Mouse (Mus musculus) bone marrow macrophage, adult 2 months (primary cell): ENCODE data around the gene Qtrt2. TPM values are rescaled to one million over a fixed set of nuclear protein-coding genes. Genes with fewer than 3 reads are reported as not detected.

ENCODE experiments used
- H3K27ac ChIP-seq: 2 replicates; pipeline ENCODE4 v1.5.1; 2012; ENCODE audit warnings: low read depth, low read length; ENCODE audit not compliant: insufficient read depth
- H3K4me1 ChIP-seq: 2 replicates; pipeline ENCODE4 v1.6.1; 2012; ENCODE audit warnings: low read length; ENCODE audit not compliant: control insufficient read depth, insufficient read depth
- H3K4me3 ChIP-seq: 2 replicates; pipeline ENCODE4 v1.5.1; 2012; ENCODE audit warnings: mild to moderate bottlenecking, low read length, moderate library complexity; ENCODE audit not compliant: insufficient read depth
- CTCF ChIP-seq: IDR thresholded peaks from 2 replicates; pipeline ENCODE4 v1.5.1; 2012; ENCODE audit warnings: low read depth, mild to moderate bottlenecking, low read length, moderate library complexity
- POLR2A ChIP-seq: IDR thresholded peaks from 2 replicates; pipeline ENCODE4 v1.6.1; 2012; ENCODE audit warnings: mild to moderate bottlenecking, low read depth, low read length, borderline replicate concordance
- polyA plus RNA-seq: library from polyadenylated mRNA; stranded (reverse); fragments of >200 nt; gene quantifications from 2 replicates; pipeline ENCODE4 v1.2.4, GENCODE M21; 2012; ENCODE audit not compliant: missing spikeins, insufficient read depth, insufficient read length

Qtrt2 gene
- polyA plus RNA-seq, 1 experiment: 7.3 TPM

DNA sequence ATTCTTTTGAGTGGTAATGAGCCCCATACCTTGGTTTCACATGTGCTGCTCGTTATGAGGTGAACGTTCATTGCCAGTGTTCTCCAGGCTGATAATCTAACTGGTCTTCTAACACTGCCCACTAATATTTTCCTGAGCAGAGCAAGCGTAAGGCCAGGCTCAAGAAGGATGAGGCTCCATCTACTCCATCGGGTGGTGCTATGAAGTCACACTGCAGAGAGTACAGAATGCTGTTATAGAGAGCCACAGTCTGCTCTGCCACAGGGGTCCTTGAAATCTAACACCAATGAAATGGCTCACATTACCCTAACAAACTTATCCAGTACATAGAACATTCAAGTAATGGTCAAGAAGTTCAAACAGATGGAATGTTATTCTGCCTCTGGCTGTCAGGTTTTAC is 31.4 kb upstream of the Qtrt2 start:
- TF ChIP-seq CTCF (no peak), POLR2A (no peak)
- H3K27ac ChIP-seq: no peak overlapping the region

GRCm38 (mm10) chr16:43954913-43955312 is 28.3 kb upstream of the Qtrt2 start:
- Histone ChIP-seq H3K27ac (no peak overlapping the region), H3K4me3 (no peak overlapping the region), H3K4me1 (peaks cover 14% of the 10 kb centered on the region)
- TF ChIP-seq CTCF: no peak
- TF ChIP-seq POLR2A: no peak

More for the DNA sequence above, 31.4 kb upstream of the Qtrt2 start:
- Histone ChIP-seq H3K4me3 (no peak overlapping the region), H3K4me1 (no peaks in the 10 kb centered on the region)

DNA sequence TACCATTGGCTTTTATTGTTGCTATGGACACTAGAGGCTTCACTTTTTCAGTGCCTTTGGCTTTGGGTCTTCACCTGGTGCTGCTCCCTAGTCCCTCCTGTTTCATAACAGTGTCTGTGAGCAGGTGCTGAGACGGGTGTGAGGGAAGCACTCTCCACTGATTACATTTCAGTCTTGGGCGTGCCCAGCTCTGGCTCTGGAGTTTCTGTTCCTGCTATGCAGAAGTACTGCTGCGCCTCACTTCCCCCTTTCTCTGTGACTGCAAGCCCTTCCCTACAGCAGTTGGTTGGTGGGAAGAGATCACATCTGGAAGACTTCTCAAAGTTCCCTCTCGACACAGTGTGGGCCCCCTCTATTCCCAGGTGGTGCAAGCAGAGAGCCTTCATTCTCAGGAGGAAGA is 25.0 kb upstream of the Qtrt2 start:
- Histone ChIP-seq H3K4me3 (no peak overlapping the region), H3K27ac (peak overlapping the region; percentile 42), H3K4me1 (peaks cover 19% of the 10 kb centered on the region)
- no peak for TF ChIP-seq CTCF
- no peak for TF ChIP-seq POLR2A

DNA sequence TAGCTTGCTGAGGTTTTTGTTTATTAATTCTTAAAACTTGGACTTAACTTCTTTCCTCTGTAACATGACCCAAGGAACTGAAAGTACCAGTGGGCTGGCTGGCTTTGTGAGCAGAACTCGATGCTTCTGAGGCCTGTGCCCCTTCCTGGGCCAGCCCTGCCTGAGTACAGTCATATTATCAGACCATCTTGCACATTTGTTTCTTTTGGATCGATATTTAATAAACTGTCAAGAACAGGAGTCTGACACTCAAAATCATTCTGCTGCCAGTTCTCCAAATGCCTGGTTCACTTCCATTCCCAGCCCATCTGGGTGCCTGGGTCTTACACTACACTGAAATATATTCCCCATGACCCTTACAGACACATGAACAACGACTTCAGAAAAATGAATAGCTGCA is 19.3 kb upstream of the Qtrt2 start:
- TF ChIP-seq POLR2A (no peak), CTCF (no peak)
- Histone ChIP-seq H3K4me1 (peaks cover 6% of the 10 kb centered on the region), H3K27ac (no peak overlapping the region), H3K4me3 (no peak overlapping the region)

DNA sequence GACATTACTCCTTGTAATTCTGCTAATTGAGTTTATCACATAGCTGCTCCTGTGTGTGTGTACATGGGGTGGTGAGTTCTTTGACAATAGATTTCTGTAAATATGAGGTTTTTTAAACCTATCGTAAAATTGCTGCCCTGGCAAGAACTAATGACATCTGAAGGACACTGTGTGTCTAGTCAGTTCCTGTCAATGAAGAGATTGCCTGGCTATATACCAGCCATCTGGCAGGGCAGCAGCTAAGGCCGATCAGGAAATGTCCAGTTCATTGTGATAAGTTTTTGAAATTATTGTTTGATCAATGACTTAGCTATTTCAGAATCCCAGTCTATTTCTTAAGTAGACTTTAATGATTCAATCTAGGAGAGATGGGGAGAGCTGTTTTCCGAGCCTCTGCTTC is 18.7 kb upstream of the Qtrt2 start:
- TF ChIP-seq CTCF: no peak
- no peak for TF ChIP-seq POLR2A
- Histone ChIP-seq H3K27ac (no peak overlapping the region), H3K4me1 (peaks cover 6% of the 10 kb centered on the region), H3K4me3 (no peak overlapping the region)

- TF ChIP-seq POLR2A (no peak), CTCF (no peak)
- Histone ChIP-seq H3K27ac (no peak overlapping the region), H3K4me3 (no peak overlapping the region), H3K4me1 (no peaks in the 10 kb centered on the region)
Observed at GRCm38 (mm10) chr16:43940846-43941245, 14.2 kb upstream of the Qtrt2 start.

GRCm38 (mm10) chr16:43935892-43936291 is 9.3 kb upstream of the Qtrt2 start:
- Histone ChIP-seq H3K4me3 (no peak overlapping the region), H3K4me1 (no peaks in the 10 kb centered on the region), H3K27ac (no peak overlapping the region)
- TF ChIP-seq POLR2A (no peak), CTCF (no peak)

DNA sequence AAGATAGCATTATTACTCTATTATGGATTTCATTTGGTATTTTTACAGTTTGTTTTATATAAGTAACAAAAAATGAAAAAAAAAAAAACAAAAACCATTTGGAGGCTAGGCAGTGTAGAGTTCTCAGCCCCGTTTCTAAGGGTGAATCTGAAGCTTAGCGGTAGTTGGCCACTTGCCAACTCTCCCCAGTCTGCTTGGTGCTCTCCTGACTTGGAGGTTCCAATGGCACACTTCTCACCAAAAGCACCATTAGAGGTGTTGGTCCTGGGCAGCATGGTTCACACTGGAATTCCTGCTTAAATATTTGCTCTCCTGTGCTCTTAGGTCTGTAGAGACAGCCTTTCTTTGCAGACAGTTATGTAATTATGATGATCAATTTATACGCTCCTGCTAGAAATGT is 8.8 kb upstream of the Qtrt2 start:
- Histone ChIP-seq H3K4me1 (peaks cover 3% of the 10 kb centered on the region), H3K4me3 (no peak overlapping the region), H3K27ac (no peak overlapping the region)
- TF ChIP-seq CTCF (no peak), POLR2A (no peak)

DNA sequence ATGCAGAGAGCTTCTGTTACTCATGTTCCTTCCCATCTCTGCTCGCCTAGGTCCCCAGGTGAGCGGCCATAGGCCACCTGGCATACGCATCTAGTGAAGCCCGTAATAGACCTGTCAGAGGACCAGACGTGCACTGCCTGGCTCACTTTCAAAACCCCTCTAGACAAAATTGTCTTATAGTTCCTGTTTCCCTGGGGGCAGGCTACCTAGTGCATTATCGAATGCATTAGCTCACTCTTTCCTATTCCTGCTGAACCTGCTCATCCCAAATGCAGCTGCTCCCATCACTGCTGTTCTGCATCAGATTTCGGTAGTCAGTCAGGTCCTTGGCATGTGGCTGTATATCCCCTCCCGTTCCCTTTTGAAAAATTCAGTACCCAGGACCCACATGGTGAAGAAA is 8.2 kb upstream of the Qtrt2 start:
- no peak overlapping the region for H3K4me3 ChIP-seq
- no peak for TF ChIP-seq POLR2A
- TF ChIP-seq CTCF: no peak
- H3K4me1 ChIP-seq: peaks cover 4% of the 10 kb centered on the region
- no peak overlapping the region for H3K27ac ChIP-seq

GRCm38 (mm10) chr16:43933041-43933440 is 6.4 kb upstream of the Qtrt2 start:
- no peak overlapping the region for H3K27ac ChIP-seq
- TF ChIP-seq CTCF (no peak), POLR2A (no peak)

DNA sequence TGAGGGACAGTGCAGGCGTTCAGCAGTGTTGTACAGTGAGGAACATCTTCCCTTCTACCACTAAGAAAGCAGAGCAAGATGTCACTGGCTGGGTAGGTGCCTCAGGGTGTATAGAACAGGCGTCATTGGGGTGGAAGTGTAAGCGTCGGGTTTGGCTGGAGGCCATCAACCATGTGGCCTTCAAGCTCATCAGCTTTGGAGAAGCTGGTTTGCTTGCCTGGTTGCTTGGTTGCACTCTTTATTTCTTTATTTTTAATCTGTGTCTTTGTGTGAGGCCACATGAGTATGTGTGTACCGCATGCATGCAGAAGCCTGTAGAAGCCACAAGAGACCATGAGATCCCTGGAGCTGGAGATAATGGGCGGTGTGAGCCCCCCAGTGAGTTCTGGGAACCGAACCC is 5.7 kb upstream of the Qtrt2 start:
- no peak overlapping the region for H3K4me3 ChIP-seq
- no peak overlapping the region for H3K27ac ChIP-seq
- peaks cover 9% of the 10 kb centered on the region for H3K4me1 ChIP-seq
- TF ChIP-seq POLR2A: no peak
- no peak for TF ChIP-seq CTCF

More at GRCm38 (mm10) chr16:43933041-43933440, 6.4 kb upstream of the Qtrt2 start:
- peaks cover 9% of the 10 kb centered on the region for H3K4me1 ChIP-seq
- no peak overlapping the region for H3K4me3 ChIP-seq
